Mouse (Mus musculus) hindbrain, embryonic 15.5 days (tissue): ENCODE results near the gene B3gnt6. TPM values are rescaled to one million over a fixed set of nuclear protein-coding genes. Genes with fewer than 3 reads are reported as not detected.

Experiments
- ATAC-seq: fragments of 200-750 bp; cut with Nextera tagmentation; 2 replicates; pipeline ENCODE4 v1.8.0; 2017; ENCODE audit warnings: low read depth, moderate number of reproducible peaks, moderate TSS enrichment; ENCODE audit not compliant: low FRiP score
- H3K27ac ChIP-seq: fragments of 300-500 bp; sonication (generic); replicated peaks from 2 replicates; pipeline ENCODE4 v1.5.1; 2015; ENCODE audit warnings: mild to moderate bottlenecking, inconsistent platforms
- H3K27me3 ChIP-seq: fragments of 300-500 bp; sonication (generic); 2 replicates; pipeline ENCODE4 v1.6.1; 2015; ENCODE audit warnings: control low read depth, inconsistent platforms
- H3K36me3 ChIP-seq: fragments of 300-500 bp; sonication (generic); 2 replicates; pipeline ENCODE4 v1.6.1; 2015; ENCODE audit warnings: control low read depth, inconsistent platforms
- H3K4me1 ChIP-seq: fragments of 300-500 bp; sonication (generic); replicated peaks from 2 replicates; pipeline ENCODE4 v1.6.1; 2015; ENCODE audit warnings: control low read depth, inconsistent platforms
- H3K4me2 ChIP-seq: fragments of 300-500 bp; sonication (generic); 2 replicates; pipeline ENCODE4 v1.6.1; 2015; ENCODE audit warnings: moderate library complexity, mild to moderate bottlenecking, inconsistent platforms
- H3K4me3 ChIP-seq: fragments of 300-500 bp; sonication (generic); 2 replicates; pipeline ENCODE4 v1.5.1; 2015; ENCODE audit warnings: mild to moderate bottlenecking, inconsistent platforms
- H3K9ac ChIP-seq: fragments of 300-500 bp; sonication (generic); 2 replicates; pipeline ENCODE4 v1.6.1; 2015; ENCODE audit warnings: inconsistent platforms
- H3K9me3 ChIP-seq: fragments of 300-500 bp; sonication (generic); 2 replicates; pipeline ENCODE4 v1.6.1; 2016; ENCODE audit warnings: control low read depth, inconsistent platforms
- WGBS: fragments of 180-500 bp; shearing (Covaris S2); methylation state at CpG from one replicate; pipeline ENCODE4 v1.1.7; 2015; 5-methylcytosine and 5-hydroxymethylcytosine counted together
- polyA plus RNA-seq: library from polyadenylated mRNA; unstranded; fragments of >200 nt; fragmentation: Nextera tagmentation; extraction: Ambion mirVana; gene quantifications from 2 replicates; pipeline ENCODE4 v1.2.1, GENCODE M21; 2015

B3gnt6 gene
- polyA plus RNA-seq, 1 experiment from 2014 or later = 0.45 TPM

DNA sequence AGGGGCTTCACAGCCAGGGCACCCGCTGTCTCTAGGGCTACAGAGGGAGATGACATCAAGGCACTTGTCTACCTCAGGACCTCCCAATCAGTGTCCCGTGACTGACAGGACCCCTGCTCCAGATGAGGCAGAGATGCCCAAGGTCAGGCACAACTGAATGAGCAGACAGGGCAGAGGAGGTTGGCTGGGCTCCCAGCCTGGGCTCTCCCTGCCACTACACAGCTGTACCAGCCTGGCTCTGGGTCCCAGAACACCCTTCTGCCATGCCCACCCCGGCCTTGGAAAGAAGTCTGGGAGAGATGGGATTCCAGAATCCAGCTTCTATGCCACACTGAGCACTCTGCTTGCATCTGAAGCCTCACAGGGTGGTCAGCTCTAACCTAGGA is 43.0 kb downstream of the B3gnt6 start:
- Histone ChIP-seq H3K4me1 (peaks cover 38% of the 10 kb centered on the region), H3K27me3 (no peaks in the 10 kb centered on the region), H3K4me3 (no peak overlapping the region), H3K36me3 (no peaks in the 10 kb centered on the region), H3K27ac (no peak overlapping the region), H3K4me2 (no peak overlapping the region), H3K9ac (no peak overlapping the region), H3K9me3 (no peaks in the 10 kb centered on the region)
- peak; percentile 24; the same call in 1 of the 2 replicates for ATAC-seq
- 56% methylated on average over 3 of the region's 3 CpGs for WGBS

DNA sequence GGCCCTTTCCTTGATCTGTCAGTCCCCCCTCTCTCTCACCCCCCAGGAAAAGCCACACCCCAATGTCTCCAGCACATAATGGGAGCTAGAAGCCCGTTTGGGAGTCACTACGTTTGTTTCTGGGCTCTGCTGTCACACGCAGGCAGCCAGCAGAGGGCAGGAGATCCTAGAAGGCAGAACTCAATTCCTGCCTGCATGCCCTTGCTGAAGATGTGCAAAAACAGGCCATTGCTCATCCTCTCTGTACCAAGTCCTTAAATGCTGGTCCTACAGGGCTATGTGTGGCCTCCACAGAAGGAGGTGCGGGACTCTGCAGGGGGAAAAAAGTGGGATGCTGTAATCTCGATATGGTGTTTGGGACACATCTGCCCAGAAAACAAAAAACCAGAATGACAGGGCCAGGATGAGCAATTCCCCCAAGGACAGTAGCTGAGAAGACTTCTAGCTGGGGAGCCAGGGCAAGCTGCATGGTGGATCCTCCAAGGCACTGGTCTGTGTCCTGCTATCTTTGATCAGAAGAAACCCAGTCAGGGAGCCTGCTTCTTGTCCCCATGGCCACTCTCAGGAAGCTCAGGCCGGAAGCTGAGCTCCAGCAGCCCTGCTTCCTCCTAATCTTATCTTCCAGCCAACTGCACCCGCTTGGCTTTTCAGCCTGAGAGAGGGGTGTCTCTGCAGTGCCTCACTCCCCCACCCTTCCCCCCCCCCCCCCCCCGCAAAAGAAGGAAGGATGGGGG is 43.6 kb downstream of the B3gnt6 start:
- Histone ChIP-seq H3K27me3 (no peaks in the 10 kb centered on the region), H3K36me3 (no peaks in the 10 kb centered on the region), H3K4me1 (peaks cover 37% of the 10 kb centered on the region), H3K4me3 (no peak overlapping the region), H3K9ac (no peak overlapping the region), H3K9me3 (no peaks in the 10 kb centered on the region), H3K27ac (0 out of 2 replicates have a peak overlapping the region, but pooled peaks have one; percentile 31), H3K4me2 (no peak overlapping the region)
- WGBS = 33% methylated on average over 7 of the region's 8 CpGs
- ATAC-seq = peak; percentile 27; the same call in 1 of the 2 replicates

- Histone ChIP-seq H3K4me1 (peaks cover 40% of the 10 kb centered on the region), H3K4me3 (no peak overlapping the region), H3K9ac (no peak overlapping the region), H3K27ac (no peak overlapping the region), H3K4me2 (no peak overlapping the region), H3K36me3 (no peaks in the 10 kb centered on the region), H3K9me3 (no peaks in the 10 kb centered on the region), H3K27me3 (no peaks in the 10 kb centered on the region)
- 63% methylated on average over 5 of the region's 5 CpGs for WGBS
- ATAC-seq = no peak
Observed at GRCm38 (mm10) chr7:98153892-98154291, 45.4 kb downstream of the B3gnt6 start.

GRCm38 (mm10) chr7:98153345-98153744 is 45.9 kb downstream of the B3gnt6 start:
- H3K4me3 ChIP-seq = no peak overlapping the region
- no peak overlapping the region for H3K27ac ChIP-seq
- H3K9me3 ChIP-seq = no peaks in the 10 kb centered on the region
- no peaks in the 10 kb centered on the region for H3K27me3 ChIP-seq
- no peaks in the 10 kb centered on the region for H3K36me3 ChIP-seq
- ATAC-seq = no peak
- H3K9ac ChIP-seq = no peak overlapping the region
- WGBS = 35% methylated on average over 3 of the region's 3 CpGs
- no peak overlapping the region for H3K4me2 ChIP-seq
- peaks cover 40% of the 10 kb centered on the region for H3K4me1 ChIP-seq

DNA sequence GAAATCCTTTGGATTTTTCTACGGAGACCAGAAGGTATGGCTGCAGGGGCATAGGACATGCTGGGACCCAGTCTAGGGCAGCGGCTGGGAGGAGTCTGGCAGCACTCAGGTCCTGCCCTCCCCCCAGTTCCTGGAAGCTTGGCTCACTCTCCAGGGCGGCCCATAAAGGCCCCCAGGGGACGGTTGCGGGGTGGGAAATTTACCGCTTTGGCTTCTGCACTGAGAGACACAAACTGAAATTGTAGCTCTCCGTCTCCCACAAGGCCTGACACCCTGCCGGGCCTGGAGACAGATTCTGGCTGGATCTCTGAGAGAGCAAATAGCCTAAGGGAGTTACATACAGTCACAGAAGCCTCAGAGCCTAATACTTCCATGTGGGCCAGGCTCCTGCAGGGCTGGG is 46.9 kb downstream of the B3gnt6 start:
- H3K4me3 ChIP-seq = no peak overlapping the region
- no peak for ATAC-seq
- H3K27ac ChIP-seq = no peak overlapping the region
- H3K4me1 ChIP-seq = peaks cover 37% of the 10 kb centered on the region
- no peak overlapping the region for H3K4me2 ChIP-seq
- WGBS = 55% methylated on average over 8 of the region's 8 CpGs
- H3K9me3 ChIP-seq = no peaks in the 10 kb centered on the region
- H3K9ac ChIP-seq = no peak overlapping the region
- no peaks in the 10 kb centered on the region for H3K27me3 ChIP-seq
- no peaks in the 10 kb centered on the region for H3K36me3 ChIP-seq

GRCm38 (mm10) chr7:98150525-98150924 is 48.8 kb downstream of the B3gnt6 start:
- H3K4me2 ChIP-seq = no peak overlapping the region
- H3K9me3 ChIP-seq = no peaks in the 10 kb centered on the region
- no peak overlapping the region for H3K9ac ChIP-seq
- no peaks in the 10 kb centered on the region for H3K36me3 ChIP-seq
- no peak overlapping the region for H3K27ac ChIP-seq
- 48% methylated on average over 5 of the region's 5 CpGs for WGBS
- H3K27me3 ChIP-seq = no peaks in the 10 kb centered on the region
- no peak for ATAC-seq
- peaks cover 24% of the 10 kb centered on the region for H3K4me1 ChIP-seq
- H3K4me3 ChIP-seq = no peak overlapping the region

- Histone ChIP-seq H3K27ac (no peak overlapping the region), H3K9me3 (no peaks in the 10 kb centered on the region), H3K4me2 (no peak overlapping the region), H3K4me3 (no peak overlapping the region), H3K4me1 (peaks cover 24% of the 10 kb centered on the region), H3K9ac (no peak overlapping the region), H3K36me3 (no peaks in the 10 kb centered on the region), H3K27me3 (no peaks in the 10 kb centered on the region)
- 10% methylated on average over 3 of the region's 3 CpGs for WGBS
- no peak for ATAC-seq
Observed at GRCm38 (mm10) chr7:98149802-98150201, 49.5 kb downstream of the B3gnt6 start.

DNA sequence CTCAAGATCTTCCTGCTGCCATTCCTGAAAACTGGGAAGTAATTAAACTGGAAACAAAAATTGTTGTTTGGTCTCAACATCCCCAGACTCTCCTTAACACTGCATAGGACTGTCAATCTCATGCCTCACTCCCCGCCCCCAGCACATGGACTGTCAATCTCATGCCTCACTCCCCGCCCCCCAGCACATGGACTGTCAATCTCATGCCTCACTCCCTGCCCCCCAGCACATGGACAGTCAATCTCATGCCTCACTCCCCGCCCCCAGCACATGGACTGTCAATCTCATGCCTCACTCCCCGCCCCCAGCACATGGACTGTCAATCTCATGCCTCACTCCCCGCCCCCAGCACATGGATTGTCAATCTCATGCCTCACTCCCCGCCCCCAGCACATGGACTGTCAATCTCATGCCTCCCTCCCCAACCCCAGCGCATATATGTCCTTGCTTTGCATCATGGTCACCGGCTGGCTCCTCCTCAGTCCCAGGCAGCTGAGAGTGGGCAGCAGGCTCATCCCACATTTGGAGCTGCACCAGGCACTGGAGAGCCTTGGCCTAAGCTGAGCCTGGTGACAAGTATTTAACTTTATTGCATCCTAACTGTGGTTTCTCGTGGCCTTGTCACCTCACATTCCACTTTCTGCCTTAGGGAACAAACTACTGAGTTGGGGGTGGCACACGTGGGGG is 50.4 kb downstream of the B3gnt6 start:
- ATAC-seq = no peak
- Histone ChIP-seq H3K4me2 (no peak overlapping the region), H3K4me3 (no peak overlapping the region), H3K9me3 (no peaks in the 10 kb centered on the region), H3K9ac (no peak overlapping the region), H3K27me3 (no peaks in the 10 kb centered on the region), H3K27ac (no peak overlapping the region), H3K4me1 (peaks cover 24% of the 10 kb centered on the region), H3K36me3 (no peaks in the 10 kb centered on the region)
- WGBS = 71% methylated on average over 10 of the region's 10 CpGs

DNA sequence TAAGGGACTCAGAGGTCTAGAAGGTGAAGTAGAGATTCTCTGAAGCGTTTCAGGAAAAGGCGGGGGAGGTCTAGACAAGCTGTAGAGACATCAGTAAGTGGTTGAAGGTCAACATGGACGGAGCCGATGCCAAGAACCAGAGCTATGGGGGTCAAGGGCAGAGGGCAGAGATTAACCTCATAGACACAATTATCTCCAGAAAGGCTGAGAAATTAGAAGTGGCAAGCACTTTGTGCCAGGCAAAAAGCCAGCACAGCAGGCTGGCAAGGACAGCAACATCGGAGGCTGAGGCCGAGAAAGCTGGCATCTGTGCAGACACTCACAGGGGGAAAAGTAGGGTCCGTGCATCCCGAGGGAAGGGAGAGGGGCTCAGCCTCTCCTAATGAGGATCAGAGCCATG is 51.5 kb downstream of the B3gnt6 start:
- Histone ChIP-seq H3K36me3 (no peaks in the 10 kb centered on the region), H3K4me1 (peaks cover 27% of the 10 kb centered on the region), H3K4me3 (no peak overlapping the region), H3K27me3 (no peaks in the 10 kb centered on the region), H3K4me2 (no peak overlapping the region), H3K27ac (0 out of 2 replicates have a peak overlapping the region, but pooled peaks have one; percentile 20), H3K9ac (no peak overlapping the region), H3K9me3 (no peaks in the 10 kb centered on the region)
- 69% methylated on average over 8 of the region's 8 CpGs for WGBS
- no peak for ATAC-seq

- Histone ChIP-seq H3K4me3 (no peak overlapping the region), H3K27ac (no peak overlapping the region), H3K36me3 (no peaks in the 10 kb centered on the region), H3K9ac (no peak overlapping the region), H3K9me3 (no peaks in the 10 kb centered on the region), H3K27me3 (no peaks in the 10 kb centered on the region), H3K4me1 (peaks cover 26% of the 10 kb centered on the region), H3K4me2 (no peak overlapping the region)
- 82% methylated on average over 8 of the region's 8 CpGs for WGBS
- ATAC-seq = no peak
Observed at GRCm38 (mm10) chr7:98146447-98146845, 52.8 kb downstream of the B3gnt6 start.

GRCm38 (mm10) chr7:98145842-98146446 is 53.3 kb downstream of the B3gnt6 start:
- H3K4me2 ChIP-seq = no peak overlapping the region
- ATAC-seq = no peak
- H3K9me3 ChIP-seq = no peaks in the 10 kb centered on the region
- no peak overlapping the region for H3K9ac ChIP-seq
- 73% methylated on average over 12 of the region's 12 CpGs for WGBS
- H3K4me1 ChIP-seq = peaks cover 29% of the 10 kb centered on the region
- H3K27me3 ChIP-seq = no peaks in the 10 kb centered on the region
- no peak overlapping the region for H3K27ac ChIP-seq
- H3K4me3 ChIP-seq = no peak overlapping the region
- no peaks in the 10 kb centered on the region for H3K36me3 ChIP-seq

- Histone ChIP-seq H3K4me3 (no peak within 1 kb of the TSS), H3K9ac (no peak within 1 kb of the TSS), H3K27me3 (no peaks in the 10 kb centered on the region), H3K27ac (no peak within 1 kb of the TSS), H3K4me1 (peaks cover 29% of the 10 kb centered on the region), H3K36me3 (no peaks in the 10 kb centered on the region), H3K4me2 (no peak within 1 kb of the TSS), H3K9me3 (no peaks in the 10 kb centered on the region)
- no peak for ATAC-seq
- whole genome bisulfite sequencing = 86% methylated on average over 5 of the region's 5 CpGs
Observed at GRCm38 (mm10) chr7:98145402-98145801, 53.9 kb downstream of the B3gnt6 start, which contains the start of gene Omp. TSS of gene Omp (minus strand) at chr7:98145502.
